Mouse (Mus musculus) liver, embryonic 16.5 days (tissue): Measurements from ENCODE around the gene Taar7d. TPM values are rescaled to one million over a fixed set of nuclear protein-coding genes. Genes with fewer than 3 reads are reported as not detected.

Experiments
- ATAC-seq: fragments of 200-750 bp; cut with Nextera tagmentation; 2 replicates; pipeline ENCODE4 v1.8.0; 2017; ENCODE audit warnings: low read depth, mild to moderate bottlenecking, moderate number of reproducible peaks, moderate library complexity
- H3K27ac ChIP-seq: fragments of 300-500 bp; sonication (generic); 2 replicates; pipeline ENCODE4 v1.5.1; 2014; ENCODE audit warnings: mild to moderate bottlenecking, low read length
- H3K27me3 ChIP-seq: fragments of 300-500 bp; sonication (generic); 2 replicates; pipeline ENCODE4 v1.6.1; 2014; ENCODE audit warnings: low read depth, low read length, mixed read lengths; ENCODE audit not compliant: control insufficient read depth, insufficient read depth
- H3K36me3 ChIP-seq: fragments of 300-500 bp; sonication (generic); 2 replicates; pipeline ENCODE4 v1.6.1; 2014; ENCODE audit warnings: mild to moderate bottlenecking; ENCODE audit not compliant: control insufficient read depth, insufficient read depth
- H3K4me1 ChIP-seq: fragments of 300-500 bp; sonication (generic); 2 replicates; pipeline ENCODE4 v1.6.1; 2014; ENCODE audit warnings: low read depth, low read length, mixed read lengths; ENCODE audit not compliant: control insufficient read depth
- H3K4me2 ChIP-seq: fragments of 300-500 bp; sonication (generic); 2 replicates; pipeline ENCODE4 v1.6.1; 2014; ENCODE audit warnings: low read depth, low read length, mixed read lengths
- H3K4me3 ChIP-seq: fragments of 300-500 bp; sonication (generic); 2 replicates; pipeline ENCODE4 v1.5.1; 2014; ENCODE audit warnings: low read depth, mild to moderate bottlenecking, low read length
- H3K9ac ChIP-seq: fragments of 300-500 bp; sonication (generic); 2 replicates; pipeline ENCODE4 v1.6.1; 2014; ENCODE audit warnings: low read depth, low read length
- H3K9me3 ChIP-seq: fragments of 300-500 bp; sonication (generic); replicated peaks from 2 replicates; pipeline ENCODE4 v1.6.1; 2016; ENCODE audit warnings: low read length; ENCODE audit not compliant: control insufficient read depth
- WGBS: fragments of 180-500 bp; shearing (Covaris S2); extraction: QIAGEN DNeasy Blood & Tissue Kit; methylation state at CpG from one replicate; pipeline ENCODE4 v1.1.7; 2014; ENCODE audit not compliant: insufficient replicate concordance; 5-methylcytosine and 5-hydroxymethylcytosine counted together
- polyA plus RNA-seq: library from polyadenylated mRNA; unstranded; fragments of >200 nt; fragmentation: Nextera tagmentation; extraction: Ambion mirVana; gene quantifications from 2 replicates; pipeline ENCODE4 v1.2.1, GENCODE M21; 2015

The Taar7d gene
- not detected in 2 replicates for polyA plus RNA-seq

DNA sequence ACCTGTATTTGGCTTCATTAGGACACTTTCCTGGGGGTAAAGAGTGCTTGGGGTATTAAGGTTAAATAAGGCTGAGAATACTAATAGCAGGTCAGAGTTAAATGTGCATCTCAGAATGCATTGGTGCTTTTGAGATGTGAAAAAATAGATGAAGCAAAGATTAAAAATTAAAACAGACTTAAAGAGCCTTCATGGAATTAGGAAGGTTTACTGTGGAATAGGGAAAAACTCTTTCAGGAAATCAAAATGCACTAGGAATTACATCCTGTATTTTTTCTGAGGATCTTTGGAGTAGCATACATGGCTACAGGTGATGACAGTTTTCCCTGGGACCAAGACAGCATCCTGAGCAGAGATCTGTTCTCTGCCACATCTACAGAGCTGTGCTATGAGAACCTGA is at the start of gene Taar7d:
Taar7d (plus strand) TSS at position 301 of the 400 bp plus-strand sequence.
- Histone ChIP-seq H3K9ac (no peak within 1 kb of the TSS), H3K4me3 (no peak within 1 kb of the TSS), H3K9me3 (no peaks in the 10 kb centered on the region), H3K27me3 (no peaks in the 10 kb centered on the region), H3K36me3 (no peaks in the 10 kb centered on the region), H3K27ac (no peak within 1 kb of the TSS), H3K4me2 (no peak within 1 kb of the TSS), H3K4me1 (no peaks in the 10 kb centered on the region)
- no peak for ATAC-seq

GRCm38 (mm10) chr10:23977958-23978357 is 49.1 kb upstream of the Taar7d start:
- Histone ChIP-seq H3K9ac (no peak overlapping the region), H3K4me2 (no peak overlapping the region), H3K9me3 (no peaks in the 10 kb centered on the region), H3K4me3 (no peak overlapping the region), H3K27me3 (no peaks in the 10 kb centered on the region), H3K4me1 (no peaks in the 10 kb centered on the region), H3K36me3 (no peaks in the 10 kb centered on the region), H3K27ac (no peak overlapping the region)
- ATAC-seq, result no peak
- 51% methylated on average over 4 of the region's 4 CpGs for WGBS

- Histone ChIP-seq H3K4me2 (no peak overlapping the region), H3K9ac (no peak overlapping the region), H3K27ac (no peak overlapping the region)
Measured at GRCm38 (mm10) chr10:23978901-23979705, 47.9 kb upstream of the Taar7d start.

GRCm38 (mm10) chr10:23985546-23985945 is 41.5 kb upstream of the Taar7d start, which contains the start of gene Taar6:
TSS of gene Taar6 (minus strand) at chr10:23985646.
- Histone ChIP-seq H3K4me1 (no peaks in the 10 kb centered on the region), H3K4me3 (no peak within 1 kb of the TSS), H3K27ac (no peak within 1 kb of the TSS), H3K36me3 (no peaks in the 10 kb centered on the region), H3K9me3 (no peaks in the 10 kb centered on the region), H3K9ac (no peak within 1 kb of the TSS), H3K4me2 (no peak within 1 kb of the TSS), H3K27me3 (no peaks in the 10 kb centered on the region)
- ATAC-seq, result no peak
- 52% methylated on average over 8 of the region's 8 CpGs for WGBS

More at GRCm38 (mm10) chr10:23978901-23979705, 47.9 kb upstream of the Taar7d start:
- ATAC-seq, result peak; percentile 41
- Histone ChIP-seq H3K27me3 (no peaks in the 10 kb centered on the region), H3K4me3 (no peak overlapping the region), H3K4me1 (no peaks in the 10 kb centered on the region), H3K36me3 (no peaks in the 10 kb centered on the region), H3K9me3 (no peaks in the 10 kb centered on the region)
- WGBS, result 34% methylated on average over 16 of the region's 16 CpGs

DNA sequence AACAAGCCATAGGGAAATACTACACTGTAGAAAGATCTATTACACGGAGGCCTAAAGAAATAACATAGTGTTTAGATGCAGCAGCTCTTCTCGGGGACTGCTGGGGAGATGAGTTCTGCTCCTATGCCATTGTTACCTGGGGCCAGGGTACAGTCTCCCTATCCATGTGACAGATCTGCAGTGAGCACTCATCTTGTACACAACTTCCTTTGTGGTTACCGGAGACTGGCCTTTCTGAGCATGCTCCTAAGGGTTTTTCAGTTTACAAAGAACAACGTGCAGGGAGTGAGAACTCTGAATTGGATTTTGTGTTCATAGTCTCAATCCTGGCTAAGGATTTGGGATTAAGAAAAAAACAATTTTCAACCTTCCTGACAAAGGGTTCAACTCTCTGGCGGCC is 40.6 kb upstream of the Taar7d start:
- H3K9ac ChIP-seq, result no peak overlapping the region
- no peak overlapping the region for H3K4me3 ChIP-seq
- no peaks in the 10 kb centered on the region for H3K36me3 ChIP-seq
- WGBS, result 34% methylated on average over 5 of the region's 5 CpGs
- H3K9me3 ChIP-seq, result no peaks in the 10 kb centered on the region
- no peaks in the 10 kb centered on the region for H3K4me1 ChIP-seq
- H3K27me3 ChIP-seq, result no peaks in the 10 kb centered on the region
- no peak overlapping the region for H3K4me2 ChIP-seq
- no peak overlapping the region for H3K27ac ChIP-seq
- no peak for ATAC-seq

GRCm38 (mm10) chr10:23993381-23993780 is 33.6 kb upstream of the Taar7d start, which contains the start of gene Taar7a:
TSS of gene Taar7a (minus strand) at chr10:23993481.
- no peak within 1 kb of the TSS for H3K4me2 ChIP-seq
- H3K27ac ChIP-seq, result no peak within 1 kb of the TSS
- no peaks in the 10 kb centered on the region for H3K9me3 ChIP-seq
- no peaks in the 10 kb centered on the region for H3K36me3 ChIP-seq
- no peaks in the 10 kb centered on the region for H3K4me1 ChIP-seq
- 71% methylated on average over 3 of the region's 3 CpGs for WGBS
- no peaks in the 10 kb centered on the region for H3K27me3 ChIP-seq
- no peak within 1 kb of the TSS for H3K9ac ChIP-seq
- H3K4me3 ChIP-seq, result no peak within 1 kb of the TSS
- no peak for ATAC-seq

DNA sequence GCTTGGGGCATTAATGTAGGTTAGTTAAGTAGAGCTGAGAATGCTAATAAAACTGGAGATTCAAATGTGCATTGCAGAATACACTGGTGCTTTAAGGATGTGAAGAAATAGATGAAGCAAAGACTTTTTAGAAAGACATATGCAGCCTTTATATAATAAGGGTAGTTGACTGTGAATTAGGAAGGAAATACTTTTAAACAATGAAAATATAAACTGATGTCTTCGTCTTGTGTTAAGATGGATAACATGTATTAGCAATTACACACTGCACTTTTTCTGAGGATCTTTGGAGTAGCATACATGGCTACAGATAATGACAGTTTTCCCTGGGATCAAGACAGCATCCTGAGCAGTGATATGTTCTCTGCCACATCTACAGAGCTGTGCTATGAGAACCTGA is 27.4 kb upstream of the Taar7d start, which contains the start of gene Taar7b:
Taar7b (plus strand) TSS at position 301 of the 400 bp plus-strand sequence.
- WGBS, result 68% methylated on average over 1 of the region's 1 CpGs
- ATAC-seq, result no peak

DNA sequence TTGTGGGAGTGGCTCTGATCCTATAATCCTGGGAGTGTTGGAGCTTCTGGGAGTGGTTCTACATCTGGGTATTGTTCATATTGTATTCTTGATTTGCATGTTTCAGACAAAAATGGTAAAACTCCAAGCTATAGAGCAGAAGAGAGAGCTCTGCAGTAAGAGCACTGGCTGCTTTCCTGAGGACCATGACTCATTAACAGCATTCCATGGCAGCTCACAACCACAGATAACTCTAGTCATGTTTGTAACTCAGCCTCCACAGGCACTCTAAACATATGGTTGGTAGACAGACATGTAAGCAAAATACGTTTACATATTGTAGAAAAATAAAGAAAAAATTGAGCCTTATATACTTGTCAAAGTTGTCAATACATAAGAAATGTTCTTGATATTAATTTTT is 20.6 kb upstream of the Taar7d start:
- no peak for ATAC-seq
- Histone ChIP-seq H3K27me3 (no peaks in the 10 kb centered on the region), H3K4me2 (no peak overlapping the region), H3K9me3 (no peaks in the 10 kb centered on the region), H3K4me3 (no peak overlapping the region), H3K36me3 (no peaks in the 10 kb centered on the region), H3K9ac (no peak overlapping the region), H3K4me1 (peaks cover 8% of the 10 kb centered on the region), H3K27ac (no peak overlapping the region)
- 26% methylated on average over 1 of the region's 1 CpGs for whole genome bisulfite sequencing

More for the DNA sequence above, 27.4 kb upstream of the Taar7d start, which contains the start of gene Taar7b:
- Histone ChIP-seq H3K4me2 (no peak within 1 kb of the TSS), H3K27me3 (no peaks in the 10 kb centered on the region), H3K4me1 (no peaks in the 10 kb centered on the region), H3K27ac (no peak within 1 kb of the TSS), H3K9me3 (no peaks in the 10 kb centered on the region), H3K9ac (no peak within 1 kb of the TSS), H3K36me3 (no peaks in the 10 kb centered on the region), H3K4me3 (no peak within 1 kb of the TSS)

- H3K9ac ChIP-seq, result no peak overlapping the region
- peak; percentile 81 for ATAC-seq
- no peaks in the 10 kb centered on the region for H3K9me3 ChIP-seq
- no peaks in the 10 kb centered on the region for H3K36me3 ChIP-seq
- H3K4me1 ChIP-seq, result peaks cover 8% of the 10 kb centered on the region
- 0 out of 2 replicates have a peak overlapping the region, but pooled peaks have one; percentile 17 for H3K4me2 ChIP-seq
- H3K4me3 ChIP-seq, result no peak overlapping the region
- WGBS, result 20% methylated on average over 2 of the region's 2 CpGs
- no peaks in the 10 kb centered on the region for H3K27me3 ChIP-seq
- H3K27ac ChIP-seq, result no peak overlapping the region
Measured at GRCm38 (mm10) chr10:24007034-24007433, 20.0 kb upstream of the Taar7d start.
